Mouse (Mus musculus): ENCODE data around the gene Ccr7. TPM values are rescaled to one million over a fixed set of nuclear protein-coding genes. Genes with fewer than 3 reads are reported as not detected.

The Ccr7 gene
- polyA plus RNA-seq, 1 experiment from 2014 or later: not detected

Other genes starting within 250 kb of the Ccr7 start
- 10.3 and 10.9 TPM in 2 replicates for gene Cdc6, start 247.3 kb downstream of the Ccr7 start, polyA plus RNA-seq (2015; fragmentation: Nextera tagmentation; extraction: Ambion mirVana)
- 9.5 and 10.6 TPM in 2 replicates for gene Rara, start 227.3 kb downstream of the Ccr7 start, polyA plus RNA-seq (2015; fragmentation: Nextera tagmentation; extraction: Ambion mirVana)
- 0.51 and 1.0 TPM in 2 replicates for gene Gjd3, start 172.1 kb downstream of the Ccr7 start, polyA plus RNA-seq (2015; fragmentation: Nextera tagmentation; extraction: Ambion mirVana)
- gene Top2a, start 130.9 kb downstream of the Ccr7 start, polyA plus RNA-seq (2015; fragmentation: Nextera tagmentation; extraction: Ambion mirVana): 97.6 and 121 TPM in 2 replicates
- 147 and 167 TPM in 2 replicates for gene Igfbp4, start 113.8 kb downstream of the Ccr7 start, polyA plus RNA-seq (2015; fragmentation: Nextera tagmentation; extraction: Ambion mirVana)
- gene Tns4, start 65.8 kb downstream of the Ccr7 start, polyA plus RNA-seq (2015; fragmentation: Nextera tagmentation; extraction: Ambion mirVana): not detected in 2 replicates
- gene Smarce1, start 75.9 kb upstream of the Ccr7 start, polyA plus RNA-seq (2015; fragmentation: Nextera tagmentation; extraction: Ambion mirVana): 351 and 398 TPM in 2 replicates
- gene Krt222, start 89.0 kb upstream of the Ccr7 start, polyA plus RNA-seq (2015; fragmentation: Nextera tagmentation; extraction: Ambion mirVana): 2.6 and 3.9 TPM in 2 replicates
- gene Krt24, start 130.2 kb upstream of the Ccr7 start, polyA plus RNA-seq (2015; fragmentation: Nextera tagmentation; extraction: Ambion mirVana): 0.18 TPM in 1 of 2 replicates, not detected in the other
- not detected in 2 replicates for gene Krt25, start 167.9 kb upstream of the Ccr7 start, polyA plus RNA-seq (2015; fragmentation: Nextera tagmentation; extraction: Ambion mirVana)
- gene Krt26, start 182.9 kb upstream of the Ccr7 start, polyA plus RNA-seq (2015; fragmentation: Nextera tagmentation; extraction: Ambion mirVana): 0.08 TPM in 1 of 2 replicates, not detected in the other
- gene Krt27, start 196.0 kb upstream of the Ccr7 start, polyA plus RNA-seq (2015; fragmentation: Nextera tagmentation; extraction: Ambion mirVana): not detected in 2 replicates
- not detected in 2 replicates for gene Krt28, start 219.8 kb upstream of the Ccr7 start, polyA plus RNA-seq (2015; fragmentation: Nextera tagmentation; extraction: Ambion mirVana)
- gene Krt10, start 234.3 kb upstream of the Ccr7 start, polyA plus RNA-seq (2015; fragmentation: Nextera tagmentation; extraction: Ambion mirVana): 24.1 and 25.3 TPM in 2 replicates